Mouse (Mus musculus) embryonic facial prominence, embryonic 10.5 days (tissue): ENCODE results near the gene Il1a. TPM values are rescaled to one million over a fixed set of nuclear protein-coding genes. Genes with fewer than 3 reads are reported as not detected.

Experiments
- DNase-seq: peaks from one replicate; pipeline ENCODE4 v3.0.0-alpha.2; 2017; ENCODE audit warnings: low spot score
- H3K27ac ChIP-seq: fragments of 300-500 bp; sonication (generic); replicated peaks from 2 replicates; pipeline ENCODE4 v1.5.1; 2016; ENCODE audit warnings: mild to moderate bottlenecking
- H3K27me3 ChIP-seq: fragments of 300-500 bp; sonication (generic); replicated peaks from 2 replicates; pipeline ENCODE4 v1.6.1; 2016; ENCODE audit warnings: low read depth, mild to moderate bottlenecking; ENCODE audit not compliant: poor library complexity, severe bottlenecking
- H3K36me3 ChIP-seq: fragments of 300-500 bp; sonication (generic); replicated peaks from 2 replicates; pipeline ENCODE4 v1.6.1; 2016; ENCODE audit warnings: mild to moderate bottlenecking, moderate library complexity
- H3K4me1 ChIP-seq: fragments of 300-500 bp; sonication (generic); 2 replicates; pipeline ENCODE4 v1.6.1; 2016
- H3K4me3 ChIP-seq: fragments of 300-500 bp; sonication (generic); 2 replicates; pipeline ENCODE4 v1.5.1; 2016; ENCODE audit warnings: mild to moderate bottlenecking, moderate library complexity
- H3K9me3 ChIP-seq: fragments of 300-500 bp; sonication (generic); 2 replicates; pipeline ENCODE4 v1.6.1; 2016; ENCODE audit warnings: mild to moderate bottlenecking
- WGBS: fragments of 180-500 bp; shearing (Covaris S2); methylation state at CpG from one replicate; pipeline ENCODE4 v1.1.7; 2016; 5-methylcytosine and 5-hydroxymethylcytosine counted together
- polyA plus RNA-seq: library from polyadenylated mRNA; unstranded; fragments of >200 nt; fragmentation: Nextera tagmentation; extraction: Ambion mirVana; gene quantifications from 2 replicates; pipeline ENCODE4 v1.2.1, GENCODE M21; 2016

Gene Il1a
- polyA plus RNA-seq, result not detected in 2 replicates

DNA sequence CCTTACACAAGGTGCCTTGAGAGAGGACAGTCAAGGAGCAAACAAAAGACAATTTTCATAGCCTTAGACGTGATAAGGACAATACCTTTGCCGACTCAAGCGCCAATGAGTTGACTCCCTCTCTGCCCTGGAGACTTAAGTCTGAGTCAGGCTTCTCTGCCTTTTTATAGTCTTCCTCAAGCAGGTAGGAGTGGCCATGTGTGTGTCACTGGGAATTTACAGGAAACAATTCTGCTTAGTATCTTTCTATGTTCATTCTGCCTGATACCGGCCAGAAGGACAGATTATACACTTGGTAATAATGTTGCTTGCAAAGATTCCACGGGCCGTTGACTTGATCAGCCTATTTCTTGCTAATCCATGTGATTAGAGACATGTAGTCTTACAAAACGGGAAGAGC is at the start of gene Il1a:
Gene Il1a, minus strand, starts transcription at position 137 of the 400 bp plus-strand sequence.
- Histone ChIP-seq H3K36me3 (no peaks in the 10 kb centered on the region), H3K27ac (no peak within 1 kb of the TSS), H3K9me3 (no peaks in the 10 kb centered on the region), H3K27me3 (no peaks in the 10 kb centered on the region), H3K4me1 (0 out of 2 replicates have a peak, but pooled peaks cover 3% of the 10 kb centered on the region), H3K4me3 (no peak within 1 kb of the TSS)
- WGBS, result 86% methylated on average over 7 of the region's 7 CpGs
- no peak for DNase-seq

DNA sequence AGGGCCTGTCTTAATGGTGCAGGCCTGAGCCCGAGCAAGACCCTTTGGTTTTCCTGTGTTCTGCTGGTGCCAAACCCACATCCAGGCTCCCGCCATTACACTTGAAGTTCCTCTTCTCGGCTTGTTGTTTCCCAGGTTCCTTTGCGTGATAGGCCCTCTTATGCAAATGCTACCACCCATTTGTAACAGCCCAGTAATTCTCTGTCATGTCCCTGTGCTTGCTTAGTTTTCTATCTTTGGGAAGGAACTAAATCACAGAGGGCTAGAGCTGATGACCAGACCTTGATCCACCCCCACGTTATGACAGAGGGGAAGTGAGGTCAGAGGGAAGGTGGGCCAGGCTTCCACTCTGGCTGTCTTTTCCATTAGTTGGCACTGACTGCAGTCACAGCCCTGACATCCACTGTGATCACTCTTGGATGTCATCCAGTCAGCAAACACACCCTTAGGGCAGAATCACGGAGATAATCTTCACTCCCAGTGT is 28.4 kb upstream of the Il1a start:
- H3K27me3 ChIP-seq, result no peaks in the 10 kb centered on the region
- H3K4me1 ChIP-seq, result 0 out of 2 replicates have a peak, but pooled peaks cover 3% of the 10 kb centered on the region
- H3K27ac ChIP-seq, result no peak overlapping the region
- WGBS, result 76% methylated on average over 6 of the region's 6 CpGs
- no peak for DNase-seq
- peaks cover 7% of the 10 kb centered on the region; the same call in 1 of the 2 replicates for H3K9me3 ChIP-seq
- no peak overlapping the region for H3K4me3 ChIP-seq
- H3K36me3 ChIP-seq, result no peaks in the 10 kb centered on the region

GRCm38 (mm10) chr2:129333471-129333870 is 23.7 kb upstream of the Il1a start:
- no peak for DNase-seq
- H3K9me3 ChIP-seq, result no peaks in the 10 kb centered on the region
- no peaks in the 10 kb centered on the region for H3K36me3 ChIP-seq
- no peak overlapping the region for H3K27ac ChIP-seq
- WGBS, result 54% methylated on average over 4 of the region's 4 CpGs
- H3K4me3 ChIP-seq, result no peak overlapping the region
- 0 out of 2 replicates have a peak, but pooled peaks cover 5% of the 10 kb centered on the region for H3K4me1 ChIP-seq
- H3K27me3 ChIP-seq, result no peaks in the 10 kb centered on the region

- 0 out of 2 replicates have a peak, but pooled peaks cover 5% of the 10 kb centered on the region for H3K4me1 ChIP-seq
- no peak overlapping the region for H3K27ac ChIP-seq
- H3K36me3 ChIP-seq, result no peaks in the 10 kb centered on the region
- H3K9me3 ChIP-seq, result no peaks in the 10 kb centered on the region; the same call in 1 of the 2 replicates
- H3K27me3 ChIP-seq, result no peaks in the 10 kb centered on the region
- H3K4me3 ChIP-seq, result no peak overlapping the region
- no peak for DNase-seq
- WGBS, result 92% methylated on average over 13 of the region's 13 CpGs
These were observed 20.8 kb upstream of the Il1a start for GRCm38 (mm10) chr2:129330540-129330939.

GRCm38 (mm10) chr2:129330024-129330423 is 20.3 kb upstream of the Il1a start:
- no peak for DNase-seq
- no peak overlapping the region for H3K27ac ChIP-seq
- no peak overlapping the region for H3K4me3 ChIP-seq
- H3K27me3 ChIP-seq, result no peaks in the 10 kb centered on the region
- H3K9me3 ChIP-seq, result no peaks in the 10 kb centered on the region; the same call in 1 of the 2 replicates
- H3K4me1 ChIP-seq, result 0 out of 2 replicates have a peak, but pooled peaks cover 5% of the 10 kb centered on the region
- 76% methylated on average over 7 of the region's 7 CpGs for WGBS
- no peaks in the 10 kb centered on the region for H3K36me3 ChIP-seq

DNA sequence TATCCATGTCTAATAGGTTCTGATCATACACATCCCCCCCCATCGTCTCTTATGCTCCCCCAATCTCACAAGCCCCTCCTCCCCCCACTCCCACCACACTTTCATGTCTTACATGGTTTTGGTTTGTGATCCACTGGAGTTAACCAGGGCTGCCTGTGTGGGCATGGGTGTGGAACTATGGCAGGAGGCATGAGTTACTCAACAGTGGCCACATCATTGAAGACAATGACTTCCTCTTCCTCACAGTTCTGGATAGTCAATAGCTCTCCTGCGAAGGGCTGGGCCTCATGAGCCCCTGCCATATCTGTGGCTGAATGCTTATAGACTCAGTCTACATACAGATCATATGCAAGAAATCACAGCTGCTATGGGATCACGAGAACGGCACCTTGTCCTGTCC is 18.5 kb upstream of the Il1a start:
- Histone ChIP-seq H3K27me3 (no peaks in the 10 kb centered on the region), H3K4me3 (no peak overlapping the region), H3K36me3 (no peaks in the 10 kb centered on the region), H3K4me1 (0 out of 2 replicates have a peak, but pooled peaks cover 2% of the 10 kb centered on the region), H3K27ac (no peak overlapping the region), H3K9me3 (no peaks in the 10 kb centered on the region; the same call in 1 of the 2 replicates)
- WGBS, result 86% methylated on average over 4 of the region's 4 CpGs
- no peak for DNase-seq

DNA sequence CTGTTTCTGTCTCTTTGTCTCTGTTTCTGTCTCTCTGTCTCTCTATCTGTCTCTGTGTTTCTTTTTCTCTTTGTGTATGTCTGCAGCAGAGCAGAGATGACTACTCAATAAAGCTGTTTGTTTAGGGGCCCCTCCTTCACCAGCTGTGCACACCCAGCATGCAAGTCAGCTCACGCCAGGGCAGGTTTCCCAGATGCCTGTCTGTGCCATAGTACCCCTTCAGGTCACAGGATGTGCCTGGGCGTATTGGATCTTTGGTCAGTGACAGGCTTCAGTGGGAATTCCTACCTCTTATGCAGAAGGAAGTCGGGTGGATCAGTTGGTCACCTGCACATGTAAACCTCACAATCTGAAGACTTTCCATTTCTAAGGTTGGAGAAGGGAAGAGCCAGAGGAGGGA is 14.4 kb upstream of the Il1a start:
- 82% methylated on average over 3 of the region's 3 CpGs for WGBS
- no peaks in the 10 kb centered on the region for H3K27me3 ChIP-seq
- no peaks in the 10 kb centered on the region for H3K4me1 ChIP-seq
- no peaks in the 10 kb centered on the region for H3K36me3 ChIP-seq
- no peak for DNase-seq
- H3K27ac ChIP-seq, result no peak overlapping the region
- H3K9me3 ChIP-seq, result no peaks in the 10 kb centered on the region; the same call in 1 of the 2 replicates
- no peak overlapping the region for H3K4me3 ChIP-seq

- Histone ChIP-seq H3K27ac (no peak overlapping the region), H3K27me3 (no peaks in the 10 kb centered on the region), H3K4me3 (no peak overlapping the region), H3K4me1 (no peaks in the 10 kb centered on the region), H3K36me3 (no peaks in the 10 kb centered on the region), H3K9me3 (no peaks in the 10 kb centered on the region; the same call in 1 of the 2 replicates)
- no peak for DNase-seq
- 87% methylated on average over 1 of the region's 1 CpGs for WGBS
These were observed 12.4 kb upstream of the Il1a start for GRCm38 (mm10) chr2:129322117-129322635.

GRCm38 (mm10) chr2:129320033-129320605 is 10.3 kb upstream of the Il1a start:
- H3K36me3 ChIP-seq, result no peaks in the 10 kb centered on the region
- H3K9me3 ChIP-seq, result no peaks in the 10 kb centered on the region
- H3K4me3 ChIP-seq, result no peak overlapping the region
- no peak for DNase-seq
- H3K4me1 ChIP-seq, result no peaks in the 10 kb centered on the region
- no peak overlapping the region for H3K27ac ChIP-seq
- H3K27me3 ChIP-seq, result no peaks in the 10 kb centered on the region
- WGBS, result 83% methylated on average over 8 of the region's 8 CpGs

- H3K36me3 ChIP-seq, result no peaks in the 10 kb centered on the region
- H3K4me1 ChIP-seq, result 0 out of 2 replicates have a peak, but pooled peaks cover 3% of the 10 kb centered on the region
- DNase-seq, result no peak
- no peaks in the 10 kb centered on the region for H3K27me3 ChIP-seq
- H3K4me3 ChIP-seq, result no peak overlapping the region
- H3K27ac ChIP-seq, result no peak overlapping the region
- no peaks in the 10 kb centered on the region for H3K9me3 ChIP-seq
- 85% methylated on average over 4 of the region's 4 CpGs for WGBS
These were observed 6.1 kb upstream of the Il1a start for GRCm38 (mm10) chr2:129315831-129316230.

DNA sequence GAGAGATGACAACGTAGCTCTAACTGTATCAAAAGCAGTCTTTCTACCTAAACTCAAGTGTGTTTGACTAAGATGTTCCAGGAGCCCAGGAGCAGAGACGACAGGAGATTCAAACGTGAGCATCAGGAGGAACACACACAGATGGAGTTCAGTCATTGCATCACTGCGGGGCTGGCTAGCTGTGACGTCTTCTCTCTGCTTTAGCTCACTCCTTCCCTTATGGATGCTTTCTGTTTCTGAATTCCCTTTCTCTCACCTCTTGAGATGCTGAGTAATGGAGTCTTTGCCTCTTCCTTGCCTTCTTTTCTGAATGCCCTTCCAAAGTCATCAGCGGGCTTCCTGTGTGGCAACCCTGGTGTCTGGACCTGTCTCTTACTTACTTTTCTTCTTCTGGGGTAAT is 5.1 kb upstream of the Il1a start:
- H3K36me3 ChIP-seq, result no peaks in the 10 kb centered on the region
- H3K4me1 ChIP-seq, result 0 out of 2 replicates have a peak, but pooled peaks cover 3% of the 10 kb centered on the region
- 83% methylated on average over 6 of the region's 6 CpGs for whole genome bisulfite sequencing

GRCm38 (mm10) chr2:129313934-129314333 is 4.2 kb upstream of the Il1a start:
- no peaks in the 10 kb centered on the region for H3K36me3 ChIP-seq
- no peaks in the 10 kb centered on the region for H3K27me3 ChIP-seq
- 100% methylated on average over 1 of the region's 1 CpGs for WGBS
- H3K9me3 ChIP-seq, result no peaks in the 10 kb centered on the region
- 0 out of 2 replicates have a peak, but pooled peaks cover 3% of the 10 kb centered on the region for H3K4me1 ChIP-seq
- H3K27ac ChIP-seq, result no peak overlapping the region
- DNase-seq, result no peak
- no peak overlapping the region for H3K4me3 ChIP-seq

More for the DNA sequence above, 5.1 kb upstream of the Il1a start:
- no peaks in the 10 kb centered on the region for H3K9me3 ChIP-seq
- H3K27ac ChIP-seq, result no peak overlapping the region
- DNase-seq, result no peak
- H3K27me3 ChIP-seq, result no peaks in the 10 kb centered on the region
- no peak overlapping the region for H3K4me3 ChIP-seq

DNA sequence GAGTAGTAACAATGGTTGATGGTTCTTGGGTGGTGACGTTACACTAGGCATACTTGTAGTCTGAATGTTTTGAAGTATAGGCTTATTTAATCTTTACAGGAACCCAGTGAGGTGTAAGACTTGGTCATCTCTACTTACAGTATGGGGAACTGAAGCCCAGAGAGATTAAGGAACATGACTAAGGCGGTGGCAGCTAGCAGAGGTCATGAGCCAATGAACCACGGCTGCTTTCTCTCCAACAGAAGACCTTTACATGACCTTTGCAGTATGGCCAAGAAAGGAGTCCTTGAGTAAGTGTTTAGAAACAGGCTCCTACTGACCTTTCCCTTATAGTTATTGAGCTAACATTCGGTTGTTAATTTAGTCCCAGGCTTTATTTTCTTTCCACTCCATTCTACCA is 3.8 kb downstream of the Il1a start:
- Histone ChIP-seq H3K4me1 (no peaks in the 10 kb centered on the region), H3K4me3 (no peak overlapping the region), H3K27ac (no peak overlapping the region), H3K27me3 (no peaks in the 10 kb centered on the region), H3K9me3 (no peaks in the 10 kb centered on the region), H3K36me3 (no peaks in the 10 kb centered on the region)
- no peak for DNase-seq
- 71% methylated on average over 4 of the region's 4 CpGs for WGBS
